Mouse (Mus musculus): ENCODE data around the gene Fam155a. TPM values are rescaled to one million over a fixed set of nuclear protein-coding genes. Genes with fewer than 3 reads are reported as not detected.

Fam155a gene
- polyA plus RNA-seq, 1 experiment from 2014 or later = 21.2 TPM

DNA sequence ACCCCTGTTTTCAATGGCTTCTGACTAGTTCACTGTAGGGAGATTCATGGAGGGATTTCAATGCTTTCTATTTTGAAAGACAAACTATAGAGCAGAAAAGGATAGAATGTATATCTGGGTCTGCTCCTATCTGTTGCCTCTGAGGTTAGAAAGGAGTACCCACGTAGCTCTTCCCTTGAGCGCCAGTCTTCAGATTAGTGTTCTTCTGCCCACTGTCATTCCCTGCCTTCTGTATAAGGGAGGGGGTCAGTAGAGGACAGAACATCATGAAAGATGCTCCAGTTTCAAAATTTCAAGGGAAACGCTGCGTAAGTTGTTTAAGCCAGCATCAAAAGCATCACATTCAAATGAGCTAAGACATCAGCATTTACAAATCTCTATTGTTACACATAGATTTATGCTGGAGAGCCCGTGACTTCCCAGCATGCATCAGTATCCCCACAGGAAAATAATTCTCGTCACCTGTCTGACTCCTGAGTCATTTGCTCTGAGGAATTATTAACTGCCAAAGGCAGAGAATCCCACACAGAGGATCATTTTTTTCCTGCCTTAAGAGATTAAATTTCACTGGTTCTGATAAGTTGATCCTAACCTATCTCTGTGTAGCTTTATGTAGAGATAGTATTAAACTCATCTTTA is 223.9 kb downstream of the Fam155a start:
- ATAC-seq = peak; percentile 60
- Histone ChIP-seq H3K36me3 (no peaks in the 10 kb centered on the region), H3K27ac (peak overlapping the region; percentile 62), H3K9ac (replicated peaks) (no peak overlapping the region), H3K4me2 (replicated peaks) (peak overlapping the region; percentile 25; the same call in 1 of the 2 replicates), H3K9me3 (no peaks in the 10 kb centered on the region), H3K4me1 (replicated peaks) (peaks cover 25% of the 10 kb centered on the region), H3K27me3 (no peaks in the 10 kb centered on the region), H3K4me3 (replicated peaks) (no peak overlapping the region)
- 53% methylated on average over 6 of the region's 6 CpGs for WGBS

DNA sequence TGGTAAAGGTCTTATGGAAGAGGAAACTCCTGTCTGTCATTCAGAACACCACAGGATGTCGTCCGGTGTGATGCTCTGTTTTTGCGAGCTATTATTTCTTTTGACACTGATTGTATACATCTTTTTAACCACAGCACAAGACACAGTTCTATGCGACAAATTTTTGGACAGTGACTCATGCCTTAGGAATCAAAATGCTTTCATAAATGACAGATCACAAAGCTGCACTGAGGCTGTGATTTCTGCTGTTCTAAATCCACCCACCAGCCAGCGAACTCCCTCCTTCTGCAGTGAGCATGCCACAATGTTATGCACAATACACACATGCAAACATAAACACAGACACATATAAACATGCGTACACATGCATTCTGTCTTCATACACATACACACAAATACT is 224.5 kb downstream of the Fam155a start:
- Histone ChIP-seq H3K36me3 (no peaks in the 10 kb centered on the region), H3K9me3 (no peaks in the 10 kb centered on the region), H3K4me3 (replicated peaks) (no peak overlapping the region), H3K9ac (replicated peaks) (no peak overlapping the region), H3K27me3 (no peaks in the 10 kb centered on the region), H3K4me1 (replicated peaks) (peaks cover 25% of the 10 kb centered on the region), H3K27ac (peak overlapping the region; percentile 62), H3K4me2 (replicated peaks) (no peak overlapping the region)
- WGBS = 77% methylated on average over 6 of the region's 6 CpGs
- ATAC-seq = peak; percentile 20; the same call in 1 of the 2 replicates

DNA sequence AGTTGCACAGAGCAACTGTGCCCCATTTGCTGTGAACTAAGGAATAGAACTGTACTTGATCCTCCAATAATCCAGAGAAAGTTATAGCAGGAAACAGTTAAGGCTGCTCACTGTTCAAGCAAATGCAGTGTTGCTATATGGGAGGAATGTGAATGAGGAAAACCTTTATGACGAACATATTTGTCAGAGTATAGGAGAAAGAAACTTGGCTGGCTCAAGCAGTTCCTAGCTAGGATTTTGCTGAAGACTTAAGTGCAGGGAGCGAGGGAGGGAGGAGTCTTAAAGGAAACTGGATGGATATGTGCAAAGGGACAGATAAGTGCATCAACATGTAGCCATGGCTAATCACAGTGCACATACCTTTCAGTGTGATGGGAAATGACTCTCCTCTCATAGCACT is 225.3 kb downstream of the Fam155a start:
- Histone ChIP-seq H3K4me1 (replicated peaks) (peaks cover 25% of the 10 kb centered on the region), H3K27me3 (no peaks in the 10 kb centered on the region), H3K9ac (replicated peaks) (no peak overlapping the region), H3K4me3 (replicated peaks) (no peak overlapping the region), H3K4me2 (replicated peaks) (no peak overlapping the region), H3K36me3 (no peaks in the 10 kb centered on the region), H3K9me3 (no peaks in the 10 kb centered on the region), H3K27ac (no peak overlapping the region)
- WGBS = 83% methylated on average over 2 of the region's 2 CpGs
- no peak for ATAC-seq

DNA sequence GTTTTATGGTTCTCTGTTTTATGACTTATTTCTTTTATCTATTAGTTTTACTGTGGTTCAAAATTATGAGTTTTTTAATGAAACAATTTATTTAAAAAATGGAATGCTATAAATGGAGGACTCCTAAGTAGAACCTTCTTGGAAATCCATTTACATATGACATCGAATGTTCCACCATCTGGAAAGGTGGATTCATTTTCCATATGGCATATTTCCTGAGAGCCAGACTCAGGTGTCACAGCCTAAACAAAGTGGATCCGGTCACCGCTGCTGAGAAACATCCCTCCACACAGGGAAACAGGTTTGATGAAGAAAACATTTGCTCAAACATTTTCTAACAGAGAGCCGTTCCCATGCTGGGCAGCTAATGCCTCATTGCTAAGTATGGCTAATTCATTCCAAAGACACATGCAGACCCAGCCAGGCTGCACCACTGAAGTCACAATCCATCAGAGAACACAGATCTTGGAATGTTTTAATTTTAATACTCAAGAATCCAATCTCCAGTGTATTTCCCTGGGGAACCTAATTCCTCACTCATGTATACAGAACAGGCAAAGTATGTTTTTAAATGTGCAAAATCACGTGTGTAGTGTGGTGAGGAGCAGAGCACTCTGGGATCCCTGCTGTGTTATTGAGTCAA is 235.1 kb downstream of the Fam155a start:
- H3K9ac ChIP-seq (replicated peaks) = no peak overlapping the region
- 85% methylated on average over 5 of the region's 5 CpGs for WGBS
- H3K4me2 ChIP-seq (replicated peaks) = no peak overlapping the region
- no peak overlapping the region for H3K4me3 ChIP-seq (replicated peaks)
- H3K27ac ChIP-seq = no peak overlapping the region
- H3K36me3 ChIP-seq = no peaks in the 10 kb centered on the region
- no peaks in the 10 kb centered on the region for H3K27me3 ChIP-seq
- no peaks in the 10 kb centered on the region for H3K4me1 ChIP-seq (replicated peaks)
- no peak for ATAC-seq
- no peaks in the 10 kb centered on the region for H3K9me3 ChIP-seq

DNA sequence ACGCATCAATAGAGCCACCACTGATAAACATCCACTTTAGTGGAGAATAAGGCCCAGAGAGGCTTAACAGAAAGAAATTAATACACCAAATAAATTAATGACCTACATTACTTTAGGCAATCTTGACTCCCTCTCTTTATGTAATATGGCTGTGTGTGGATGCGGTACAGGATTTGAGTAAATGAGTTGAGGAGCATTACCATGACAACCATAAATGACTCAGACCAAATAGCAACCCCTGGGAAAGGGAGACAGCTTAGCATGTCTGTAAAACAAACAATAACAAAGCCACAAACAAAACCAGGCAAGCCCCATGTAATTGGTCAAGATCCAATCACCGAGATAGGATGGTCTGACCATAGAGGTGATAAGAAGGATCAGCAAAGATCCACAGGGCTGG is 244.4 kb downstream of the Fam155a start:
- 61% methylated on average over 3 of the region's 3 CpGs for WGBS
- Histone ChIP-seq H3K9me3 (no peaks in the 10 kb centered on the region), H3K36me3 (no peaks in the 10 kb centered on the region), H3K27me3 (no peaks in the 10 kb centered on the region), H3K27ac (peak overlapping the region; percentile 56), H3K9ac (replicated peaks) (no peak overlapping the region), H3K4me2 (replicated peaks) (no peak overlapping the region), H3K4me1 (replicated peaks) (peaks cover 9% of the 10 kb centered on the region; the same call in 1 of the 2 replicates), H3K4me3 (replicated peaks) (no peak overlapping the region)
- ATAC-seq = no peak

DNA sequence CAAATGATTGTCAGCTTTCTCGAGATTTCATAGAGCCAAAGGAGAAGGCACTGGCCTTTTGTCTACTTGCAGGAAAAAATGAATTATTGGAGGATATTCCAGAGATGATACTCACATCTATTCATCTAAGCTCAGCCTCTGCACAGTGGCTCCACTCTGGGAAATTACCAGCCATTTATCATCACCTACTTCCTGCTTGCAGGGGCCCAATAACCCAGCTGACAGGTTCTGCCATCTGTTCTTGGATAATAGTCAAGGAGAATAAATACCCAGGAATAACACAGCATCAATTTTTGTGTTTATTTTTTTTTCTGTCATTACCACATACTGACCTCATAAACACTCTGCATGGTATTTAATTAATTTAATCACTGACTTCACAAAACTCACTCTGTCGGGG is 249.4 kb downstream of the Fam155a start:
- no peaks in the 10 kb centered on the region for H3K27me3 ChIP-seq
- H3K4me3 ChIP-seq (replicated peaks) = no peak overlapping the region
- H3K4me2 ChIP-seq (replicated peaks) = no peak overlapping the region
- 87% methylated on average over 2 of the region's 2 CpGs for WGBS
- H3K27ac ChIP-seq = no peak overlapping the region
- H3K36me3 ChIP-seq = no peaks in the 10 kb centered on the region
- H3K9ac ChIP-seq (replicated peaks) = no peak overlapping the region
- ATAC-seq = no peak
- H3K4me1 ChIP-seq (replicated peaks) = peaks cover 6% of the 10 kb centered on the region; the same call in 1 of the 2 replicates
- no peaks in the 10 kb centered on the region for H3K9me3 ChIP-seq

DNA sequence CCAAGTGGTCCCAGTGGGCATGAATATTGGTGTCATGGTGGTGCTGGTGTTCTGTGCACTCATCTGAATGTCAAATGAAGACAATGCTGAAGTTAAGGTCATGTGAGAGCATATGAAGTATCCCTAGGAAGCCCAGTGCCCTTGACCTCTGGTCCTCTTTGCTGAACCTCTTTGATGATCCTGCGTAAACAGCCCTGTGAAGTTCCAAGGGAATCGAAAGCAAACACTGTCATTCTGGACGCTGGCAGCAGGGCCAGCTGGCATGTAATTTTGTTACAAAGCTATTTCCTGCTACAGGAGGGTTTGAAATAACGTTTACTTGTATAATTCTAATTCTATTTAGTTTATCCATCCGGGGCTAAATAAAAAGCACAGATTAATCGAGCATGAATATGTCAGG is 270.2 kb downstream of the Fam155a start:
- Histone ChIP-seq H3K4me3 (replicated peaks) (no peak overlapping the region), H3K27ac (no peak overlapping the region), H3K27me3 (no peaks in the 10 kb centered on the region), H3K4me2 (replicated peaks) (no peak overlapping the region), H3K9me3 (no peaks in the 10 kb centered on the region), H3K9ac (replicated peaks) (no peak overlapping the region), H3K4me1 (replicated peaks) (peaks cover 5% of the 10 kb centered on the region; the same call in 1 of the 2 replicates), H3K36me3 (no peaks in the 10 kb centered on the region)
- no peak for ATAC-seq
- WGBS = 51% methylated on average over 6 of the region's 6 CpGs

DNA sequence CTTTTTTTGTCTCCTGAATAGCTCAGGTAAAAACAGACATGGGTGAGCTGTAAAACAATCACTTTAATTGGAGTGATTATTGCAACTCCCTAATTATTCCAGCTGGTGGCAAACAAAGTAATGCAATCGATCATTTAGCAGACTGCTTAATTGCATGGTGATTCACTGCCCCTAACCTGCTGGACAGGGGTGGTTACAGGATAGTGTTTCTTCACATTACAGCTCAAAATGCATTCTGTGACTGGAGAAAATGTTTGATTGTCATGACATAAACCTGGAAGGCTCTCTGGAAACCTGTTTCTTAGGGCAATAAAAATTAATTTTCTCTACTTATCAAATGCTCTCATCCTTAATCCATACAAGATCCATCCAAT is 276.7 kb downstream of the Fam155a start:
- Histone ChIP-seq H3K36me3 (no peaks in the 10 kb centered on the region), H3K4me1 (replicated peaks) (peaks cover 12% of the 10 kb centered on the region), H3K27ac (peak overlapping the region; percentile 76), H3K4me2 (replicated peaks) (no peak overlapping the region; the same call in 1 of the 2 replicates), H3K9me3 (no peaks in the 10 kb centered on the region), H3K9ac (replicated peaks) (no peak overlapping the region), H3K27me3 (no peaks in the 10 kb centered on the region), H3K4me3 (replicated peaks) (no peak overlapping the region)
- peak; percentile 53; the same call in 1 of the 2 replicates for ATAC-seq
- WGBS = 57% methylated on average over 1 of the region's 1 CpGs

DNA sequence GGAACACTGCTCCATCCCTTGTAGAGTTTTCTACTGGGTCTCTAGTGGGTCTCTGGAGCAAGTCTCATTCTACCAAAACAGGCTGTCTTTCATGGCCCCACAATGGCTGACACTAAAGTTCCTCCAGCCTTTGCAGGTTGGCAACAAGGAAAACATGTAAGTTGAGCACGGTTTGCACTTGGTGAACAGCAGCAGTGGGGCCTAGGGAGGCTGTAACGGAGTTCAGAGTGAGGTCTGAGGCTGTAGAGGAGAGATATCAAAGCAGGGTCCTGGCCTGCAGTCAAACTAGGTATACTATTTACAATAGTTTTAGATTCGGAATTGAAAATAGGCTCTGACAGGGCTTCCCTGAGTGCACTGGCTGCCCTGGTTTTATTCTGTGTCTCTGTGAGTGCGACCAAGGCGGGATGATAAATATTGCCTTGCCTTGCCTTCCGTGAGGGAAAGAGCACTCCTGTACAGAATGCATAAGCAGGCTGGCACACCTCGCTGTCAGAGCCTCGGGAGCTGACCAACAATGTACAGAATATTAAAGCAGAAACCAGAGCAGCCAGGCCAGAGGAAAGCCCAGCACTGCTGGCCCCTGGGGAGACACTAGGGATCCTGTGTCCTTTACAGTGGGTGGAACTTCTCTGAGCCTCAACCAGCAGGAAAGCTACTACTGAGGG is 277.3 kb downstream of the Fam155a start:
- Histone ChIP-seq H3K4me2 (replicated peaks) (no peak overlapping the region; the same call in 1 of the 2 replicates), H3K4me3 (replicated peaks) (no peak overlapping the region), H3K27me3 (no peaks in the 10 kb centered on the region), H3K4me1 (replicated peaks) (peaks cover 12% of the 10 kb centered on the region), H3K27ac (peak overlapping the region; percentile 76), H3K9me3 (no peaks in the 10 kb centered on the region), H3K9ac (replicated peaks) (no peak overlapping the region), H3K36me3 (no peaks in the 10 kb centered on the region)
- peak; percentile 78 for ATAC-seq
- 55% methylated on average over 8 of the region's 8 CpGs for WGBS

DNA sequence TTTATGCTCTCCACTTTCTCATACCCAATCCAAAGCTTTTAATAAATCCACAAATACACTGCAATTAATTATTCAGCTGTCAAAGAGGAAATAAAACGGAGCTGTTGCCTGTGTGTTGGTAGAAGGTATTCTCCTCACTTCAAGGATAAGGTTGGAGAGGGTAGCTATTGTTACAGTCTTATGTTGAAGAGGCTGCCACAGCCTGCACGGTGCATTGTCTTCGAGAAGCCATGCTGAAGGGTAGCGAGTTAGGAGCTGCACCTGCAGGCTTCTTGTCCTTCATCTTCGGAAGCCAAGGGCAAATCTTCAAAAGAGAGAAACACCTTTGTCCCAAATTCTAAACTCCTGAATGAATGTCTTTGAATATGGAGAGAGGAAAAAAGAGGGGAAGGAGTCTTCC is 288.4 kb downstream of the Fam155a start:
- 53% methylated on average over 5 of the region's 5 CpGs for WGBS
- peaks cover 5% of the 10 kb centered on the region; the same call in 1 of the 2 replicates for H3K4me1 ChIP-seq (replicated peaks)

DNA sequence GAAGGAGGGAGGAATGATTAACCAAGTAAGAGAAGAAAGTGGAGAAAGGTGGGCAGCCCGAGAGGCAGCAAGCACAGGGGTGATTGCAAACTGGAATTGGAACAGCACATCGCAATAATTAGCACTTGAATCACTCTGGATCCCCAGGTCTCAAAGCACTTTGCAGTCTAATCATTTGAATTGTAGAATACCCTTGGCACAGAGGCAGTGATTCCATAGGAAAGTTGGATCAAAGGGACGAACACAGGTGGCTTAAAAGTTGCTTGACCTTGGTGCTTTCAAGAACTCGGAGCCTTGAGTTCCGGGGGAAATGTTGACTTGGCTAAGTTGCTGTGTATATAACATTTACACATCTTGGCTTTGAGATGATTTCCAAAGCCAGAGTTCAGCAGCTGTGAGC is 299.7 kb downstream of the Fam155a start:
- no peak for ATAC-seq
- Histone ChIP-seq H3K4me1 (replicated peaks) (peaks cover 6% of the 10 kb centered on the region; the same call in 1 of the 2 replicates), H3K9ac (replicated peaks) (no peak overlapping the region), H3K27me3 (no peaks in the 10 kb centered on the region), H3K9me3 (no peaks in the 10 kb centered on the region), H3K36me3 (no peaks in the 10 kb centered on the region), H3K4me2 (replicated peaks) (no peak overlapping the region), H3K27ac (no peak overlapping the region), H3K4me3 (replicated peaks) (no peak overlapping the region)
- 65% methylated on average over 5 of the region's 5 CpGs for WGBS

More for the DNA sequence above, 288.4 kb downstream of the Fam155a start:
- Histone ChIP-seq H3K9me3 (no peaks in the 10 kb centered on the region), H3K9ac (replicated peaks) (no peak overlapping the region), H3K4me2 (replicated peaks) (no peak overlapping the region), H3K27ac (no peak overlapping the region), H3K36me3 (no peaks in the 10 kb centered on the region), H3K4me3 (replicated peaks) (no peak overlapping the region), H3K27me3 (no peaks in the 10 kb centered on the region)
- ATAC-seq = no peak

DNA sequence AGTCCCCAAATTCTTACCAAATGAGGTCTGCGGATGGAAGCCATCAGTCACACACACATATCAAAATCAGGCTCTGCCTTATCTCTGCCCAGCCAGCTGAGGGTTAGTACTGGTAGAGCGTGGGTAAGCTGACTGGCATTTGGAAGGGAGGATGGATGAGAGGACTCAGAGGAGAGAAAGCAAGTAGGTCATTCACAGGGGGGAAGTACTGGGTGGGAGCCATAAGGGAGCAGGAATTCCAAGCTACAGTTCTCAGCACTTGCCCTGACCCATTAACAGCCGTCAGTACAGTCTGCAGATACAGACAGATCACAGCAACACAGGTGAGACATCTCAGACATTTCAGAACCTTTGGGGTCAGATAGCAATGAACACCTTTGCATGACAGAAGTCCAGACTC is 300.8 kb downstream of the Fam155a start:
- Histone ChIP-seq H3K9me3 (no peaks in the 10 kb centered on the region), H3K4me3 (replicated peaks) (no peak overlapping the region), H3K27me3 (no peaks in the 10 kb centered on the region), H3K36me3 (no peaks in the 10 kb centered on the region), H3K9ac (replicated peaks) (no peak overlapping the region), H3K27ac (no peak overlapping the region), H3K4me1 (replicated peaks) (peaks cover 6% of the 10 kb centered on the region; the same call in 1 of the 2 replicates), H3K4me2 (replicated peaks) (no peak overlapping the region)
- 76% methylated on average over 3 of the region's 3 CpGs for WGBS
- no peak for ATAC-seq

Measured in midbrain, embryonic 13.5 days (tissue).